Mouse (Mus musculus): ENCODE data around the gene Marc2. TPM values are rescaled to one million over a fixed set of nuclear protein-coding genes. Genes with fewer than 3 reads are reported as not detected.

Gene Marc2
- polyA plus RNA-seq, 1 experiment from 2014 or later = 148 TPM

GRCm38 (mm10) chr1:184837649-184838048, 8.6 kb downstream of the Marc2 start:
- no peak overlapping the region for H3K27ac ChIP-seq (replicated peaks in 1 of 2; ENCODE audit: control insufficient read depth in 1 of 2, insufficient read depth in 1 of 2, low read depth in 2 of 2, low read length in 2 of 2)
- H3K4me1 ChIP-seq (ENCODE audit: control insufficient read depth in 2 of 2, insufficient read depth in 2 of 2, low read length in 2 of 2) = peaks cover 0 to 11% of the 10 kb centered on the region in 2 experiments; a peak in 2 of 4 replicates
- H3K9ac ChIP-seq (ENCODE audit: low read length) = no peak overlapping the region
- H3K4me3 ChIP-seq (ENCODE audit: control insufficient read depth in 1 of 2, insufficient read depth in 1 of 2, low read depth in 1 of 2, low read length in 2 of 2) = no peak overlapping the region
- H3K27me3 ChIP-seq (ENCODE audit: control insufficient read depth, insufficient read depth, low read length) = no peaks in the 10 kb centered on the region
- peaks cover 60% of the 10 kb centered on the region for H3K36me3 ChIP-seq (ENCODE audit: control insufficient read depth, insufficient read depth, low read length)
- no peaks in the 10 kb centered on the region for H3K9me3 ChIP-seq (ENCODE audit: control insufficient read depth, low read length)
- H3K4me2 ChIP-seq (ENCODE audit: low read length) = no peak overlapping the region
- whole genome bisulfite sequencing = 92% methylated on average over 4 of the region's 4 CpGs
- no peak for ATAC-seq (ENCODE audit: insufficient number of reproducible peaks, insufficient read depth, low FRiP score, low read depth)

DNA sequence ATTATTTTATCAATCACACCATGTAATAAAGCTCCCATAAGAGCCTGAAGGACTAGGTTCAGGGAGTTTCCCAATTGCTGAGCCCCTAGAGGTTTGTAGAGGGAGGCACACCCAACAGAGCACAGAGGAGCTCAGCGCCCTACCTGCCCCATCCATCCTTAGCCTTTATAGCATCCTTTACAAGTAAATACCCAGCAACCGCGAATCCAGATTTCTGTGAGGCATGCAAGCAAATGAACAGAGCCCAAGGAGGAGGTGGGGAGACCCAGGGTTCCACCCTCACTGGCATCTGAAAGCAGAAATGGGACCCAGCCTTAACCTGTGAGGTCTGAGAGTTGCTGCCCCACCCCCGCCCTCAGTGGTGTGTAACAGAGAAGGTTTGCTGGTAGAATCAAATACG, 9.9 kb downstream of the Marc2 start:
- H3K9ac ChIP-seq (ENCODE audit: low read length) = no peak overlapping the region
- no peaks in the 10 kb centered on the region for H3K9me3 ChIP-seq (ENCODE audit: control insufficient read depth, low read length)
- ATAC-seq (ENCODE audit: insufficient number of reproducible peaks, insufficient read depth, low FRiP score, low read depth) = no peak
- 82% methylated on average over 5 of the region's 5 CpGs for WGBS
- H3K27me3 ChIP-seq (ENCODE audit: control insufficient read depth, insufficient read depth, low read length) = no peaks in the 10 kb centered on the region
- peaks cover 73% of the 10 kb centered on the region for H3K36me3 ChIP-seq (ENCODE audit: control insufficient read depth, insufficient read depth, low read length)
- no peaks in the 10 kb centered on the region for H3K4me1 ChIP-seq (ENCODE audit: control insufficient read depth in 2 of 2, insufficient read depth in 2 of 2, low read length in 2 of 2)
- no peak overlapping the region for H3K4me3 ChIP-seq (ENCODE audit: control insufficient read depth in 1 of 2, insufficient read depth in 1 of 2, low read depth in 1 of 2, low read length in 2 of 2)
- H3K27ac ChIP-seq (replicated peaks in 1 of 2; ENCODE audit: control insufficient read depth in 1 of 2, insufficient read depth in 1 of 2, low read depth in 2 of 2, low read length in 2 of 2) = no peak overlapping the region
- no peak overlapping the region for H3K4me2 ChIP-seq (ENCODE audit: low read length)

DNA sequence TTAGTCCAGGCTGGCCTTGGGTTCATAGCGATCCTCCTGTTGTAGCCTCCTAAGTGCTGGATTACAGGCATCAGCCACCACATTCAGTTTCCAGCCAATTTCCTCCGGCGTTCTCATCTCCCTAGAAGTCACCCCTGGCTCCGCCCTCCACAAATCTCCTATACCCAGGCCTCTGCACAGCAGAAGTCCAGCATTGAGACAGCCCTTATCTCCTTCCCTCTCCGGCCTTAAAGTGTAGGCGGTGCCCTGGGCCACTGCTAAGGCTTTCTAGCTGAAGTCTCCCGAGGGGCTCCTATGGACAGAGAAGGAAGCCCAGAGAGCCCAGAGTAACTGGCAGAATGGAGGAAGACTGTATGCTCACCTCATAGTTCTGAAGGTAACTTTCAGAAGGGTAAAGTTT, 12.8 kb downstream of the Marc2 start:
- Histone ChIP-seq H3K4me3 (ENCODE audit: control insufficient read depth in 1 of 2, insufficient read depth in 1 of 2, low read depth in 1 of 2, low read length in 2 of 2) (no peak overlapping the region), H3K4me2 (ENCODE audit: low read length) (no peak overlapping the region), H3K36me3 (ENCODE audit: control insufficient read depth, insufficient read depth, low read length) (peaks cover 67% of the 10 kb centered on the region), H3K4me1 (ENCODE audit: control insufficient read depth in 2 of 2, insufficient read depth in 2 of 2, low read length in 2 of 2) (no peaks in the 10 kb centered on the region), H3K9ac (ENCODE audit: low read length) (no peak overlapping the region), H3K9me3 (ENCODE audit: control insufficient read depth, low read length) (no peaks in the 10 kb centered on the region), H3K27ac (replicated peaks in 1 of 2; ENCODE audit: control insufficient read depth in 1 of 2, insufficient read depth in 1 of 2, low read depth in 2 of 2, low read length in 2 of 2) (no peak overlapping the region), H3K27me3 (ENCODE audit: control insufficient read depth, insufficient read depth, low read length) (no peaks in the 10 kb centered on the region)
- ATAC-seq (ENCODE audit: insufficient number of reproducible peaks, insufficient read depth, low FRiP score, low read depth) = no peak
- WGBS = 74% methylated on average over 7 of the region's 7 CpGs

DNA sequence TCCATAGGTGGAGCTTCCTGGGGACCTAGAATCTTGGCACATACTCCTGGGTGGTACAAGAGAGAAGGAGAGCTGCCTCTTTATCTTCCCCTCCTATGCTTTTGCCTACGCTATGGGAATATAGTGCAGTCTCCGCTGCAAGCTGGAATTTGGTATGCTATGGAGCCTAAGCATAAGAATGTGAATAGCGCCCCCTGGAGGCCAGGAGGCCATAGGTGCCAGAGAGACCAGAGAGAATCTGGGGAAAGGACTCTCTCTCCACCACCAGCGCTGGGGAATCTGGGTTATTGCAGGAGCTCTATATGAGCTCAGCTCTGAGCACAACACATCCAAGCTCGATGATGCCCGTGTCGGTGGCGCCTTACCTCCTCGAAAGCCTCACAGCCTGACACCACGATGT, 14.0 kb downstream of the Marc2 start:
- H3K27ac ChIP-seq (replicated peaks in 1 of 2; ENCODE audit: control insufficient read depth in 1 of 2, insufficient read depth in 1 of 2, low read depth in 2 of 2, low read length in 2 of 2) = no peak overlapping the region
- peaks cover 5% of the 10 kb centered on the region in 2 experiments for H3K4me1 ChIP-seq (ENCODE audit: control insufficient read depth in 2 of 2, insufficient read depth in 2 of 2, low read length in 2 of 2)
- peaks cover 58% of the 10 kb centered on the region for H3K36me3 ChIP-seq (ENCODE audit: control insufficient read depth, insufficient read depth, low read length)
- no peak overlapping the region for H3K9ac ChIP-seq (ENCODE audit: low read length)
- H3K4me2 ChIP-seq (ENCODE audit: low read length) = no peak overlapping the region
- 81% methylated on average over 10 of the region's 10 CpGs for WGBS
- ATAC-seq (ENCODE audit: insufficient number of reproducible peaks, insufficient read depth, low FRiP score, low read depth) = no peak; the same call in 1 of the 2 replicates
- H3K27me3 ChIP-seq (ENCODE audit: control insufficient read depth, insufficient read depth, low read length) = no peaks in the 10 kb centered on the region
- H3K9me3 ChIP-seq (ENCODE audit: control insufficient read depth, low read length) = no peaks in the 10 kb centered on the region
- no peak overlapping the region for H3K4me3 ChIP-seq (ENCODE audit: control insufficient read depth in 1 of 2, insufficient read depth in 1 of 2, low read depth in 1 of 2, low read length in 2 of 2)

DNA sequence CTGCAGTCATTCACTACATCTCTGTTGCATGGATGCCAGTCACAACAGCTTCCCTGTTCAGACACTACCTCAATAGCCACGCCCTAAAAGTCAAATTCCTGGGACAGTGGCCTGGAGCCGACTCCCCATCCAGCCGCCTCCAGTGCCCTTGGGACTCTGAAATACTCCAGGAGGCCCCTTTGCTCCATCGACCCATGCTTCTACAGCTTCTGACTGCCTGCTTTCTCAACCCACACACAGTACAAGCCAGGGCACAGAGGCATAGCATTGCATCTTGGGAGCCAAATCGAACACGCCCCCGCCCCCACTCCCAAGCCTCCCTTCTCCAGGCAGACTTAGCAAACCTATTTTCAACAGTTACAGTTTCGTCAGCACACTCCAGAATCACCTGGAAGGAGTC, 16.4 kb downstream of the Marc2 start:
- no peaks in the 10 kb centered on the region for H3K27me3 ChIP-seq (ENCODE audit: control insufficient read depth, insufficient read depth, low read length)
- no peak overlapping the region for H3K4me2 ChIP-seq (ENCODE audit: low read length)
- ATAC-seq (ENCODE audit: insufficient number of reproducible peaks, insufficient read depth, low FRiP score, low read depth) = no peak
- WGBS = 78% methylated on average over 8 of the region's 8 CpGs
- H3K4me3 ChIP-seq (ENCODE audit: control insufficient read depth in 1 of 2, insufficient read depth in 1 of 2, low read depth in 1 of 2, low read length in 2 of 2) = no peak overlapping the region
- H3K36me3 ChIP-seq (ENCODE audit: control insufficient read depth, insufficient read depth, low read length) = peaks cover 45% of the 10 kb centered on the region
- no peaks in the 10 kb centered on the region for H3K9me3 ChIP-seq (ENCODE audit: control insufficient read depth, low read length)
- H3K4me1 ChIP-seq (ENCODE audit: control insufficient read depth in 2 of 2, insufficient read depth in 2 of 2, low read length in 2 of 2) = peaks cover 6 to 9% of the 10 kb centered on the region in 2 experiments
- no peak overlapping the region for H3K27ac ChIP-seq (replicated peaks in 1 of 2; ENCODE audit: control insufficient read depth in 1 of 2, insufficient read depth in 1 of 2, low read depth in 2 of 2, low read length in 2 of 2)
- no peak overlapping the region for H3K9ac ChIP-seq (ENCODE audit: low read length)

GRCm38 (mm10) chr1:184827175-184827701, 19.0 kb downstream of the Marc2 start:
- H3K4me2 ChIP-seq (ENCODE audit: low read length) = peak overlapping the region; percentile 62
- peak overlapping the region; percentile 64 for H3K9ac ChIP-seq (ENCODE audit: low read length)
- 22% methylated on average over 23 of the region's 23 CpGs for WGBS
- ATAC-seq (ENCODE audit: insufficient number of reproducible peaks, insufficient read depth, low FRiP score, low read depth) = no peak
- H3K36me3 ChIP-seq (ENCODE audit: control insufficient read depth, insufficient read depth, low read length) = peaks cover 32% of the 10 kb centered on the region
- no peaks in the 10 kb centered on the region for H3K27me3 ChIP-seq (ENCODE audit: control insufficient read depth, insufficient read depth, low read length)
- no peak overlapping the region for H3K27ac ChIP-seq (replicated peaks in 1 of 2; ENCODE audit: control insufficient read depth in 1 of 2, insufficient read depth in 1 of 2, low read depth in 2 of 2, low read length in 2 of 2)
- H3K9me3 ChIP-seq (ENCODE audit: control insufficient read depth, low read length) = no peaks in the 10 kb centered on the region
- peaks cover 11 to 13% of the 10 kb centered on the region in 2 experiments for H3K4me1 ChIP-seq (ENCODE audit: control insufficient read depth in 2 of 2, insufficient read depth in 2 of 2, low read length in 2 of 2)
- H3K4me3 ChIP-seq (ENCODE audit: control insufficient read depth in 1 of 2, insufficient read depth in 1 of 2, low read depth in 1 of 2, low read length in 2 of 2) = peak overlapping the region; percentile 29 to 39

- ATAC-seq (ENCODE audit: insufficient number of reproducible peaks, insufficient read depth, low FRiP score, low read depth) = no peak
- 0 out of 4 replicates have a peak overlapping the region, but pooled peaks of 1 of the 2 experiments have one; percentile 42 for H3K27ac ChIP-seq (replicated peaks in 1 of 2; ENCODE audit: control insufficient read depth in 1 of 2, insufficient read depth in 1 of 2, low read depth in 2 of 2, low read length in 2 of 2)
- no peaks in the 10 kb centered on the region for H3K27me3 ChIP-seq (ENCODE audit: control insufficient read depth, insufficient read depth, low read length)
- WGBS = 24% methylated on average over 11 of the region's 11 CpGs
- H3K4me2 ChIP-seq (ENCODE audit: low read length) = peak overlapping the region; percentile 54
- H3K4me1 ChIP-seq (ENCODE audit: control insufficient read depth in 2 of 2, insufficient read depth in 2 of 2, low read length in 2 of 2) = peaks cover 11 to 13% of the 10 kb centered on the region in 2 experiments
- H3K36me3 ChIP-seq (ENCODE audit: control insufficient read depth, insufficient read depth, low read length) = peaks cover 32% of the 10 kb centered on the region
- H3K4me3 ChIP-seq (ENCODE audit: control insufficient read depth in 1 of 2, insufficient read depth in 1 of 2, low read depth in 1 of 2, low read length in 2 of 2) = no peak overlapping the region
- no peak overlapping the region for H3K9ac ChIP-seq (ENCODE audit: low read length)
- H3K9me3 ChIP-seq (ENCODE audit: control insufficient read depth, low read length) = no peaks in the 10 kb centered on the region
Observed at GRCm38 (mm10) chr1:184825093-184825492, 21.2 kb downstream of the Marc2 start.

DNA sequence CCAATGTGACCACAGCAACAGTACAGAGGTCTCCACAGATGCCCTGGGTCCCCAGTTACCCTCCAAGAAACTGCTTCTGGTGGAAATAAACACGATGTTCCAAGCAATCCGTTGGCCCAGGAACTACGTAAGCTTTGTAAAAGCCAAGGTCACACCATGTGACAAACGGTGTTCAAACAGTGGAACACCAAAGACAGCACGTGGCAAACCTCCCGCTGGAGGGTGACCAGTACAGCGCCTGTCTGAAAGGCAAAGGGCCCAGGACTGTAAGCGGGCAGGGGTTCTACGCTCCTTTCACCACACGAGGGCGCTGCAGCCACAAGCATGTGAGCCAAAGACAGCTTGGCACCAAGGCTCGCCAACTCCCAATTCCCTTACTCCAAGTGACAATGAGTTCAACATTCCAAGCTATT, 21.8 kb downstream of the Marc2 start:
- Histone ChIP-seq H3K4me2 (ENCODE audit: low read length) (peak overlapping the region; percentile 54), H3K4me1 (ENCODE audit: control insufficient read depth in 2 of 2, insufficient read depth in 2 of 2, low read length in 2 of 2) (peaks cover 11 to 13% of the 10 kb centered on the region in 2 experiments), H3K27ac (replicated peaks in 1 of 2; ENCODE audit: control insufficient read depth in 1 of 2, insufficient read depth in 1 of 2, low read depth in 2 of 2, low read length in 2 of 2) (0 out of 4 replicates have a peak overlapping the region, but pooled peaks of 1 of the 2 experiments have one; percentile 42), H3K36me3 (ENCODE audit: control insufficient read depth, insufficient read depth, low read length) (peaks cover 32% of the 10 kb centered on the region), H3K9me3 (ENCODE audit: control insufficient read depth, low read length) (no peaks in the 10 kb centered on the region), H3K27me3 (ENCODE audit: control insufficient read depth, insufficient read depth, low read length) (no peaks in the 10 kb centered on the region), H3K4me3 (ENCODE audit: control insufficient read depth in 1 of 2, insufficient read depth in 1 of 2, low read depth in 1 of 2, low read length in 2 of 2) (no peak overlapping the region), H3K9ac (ENCODE audit: low read length) (no peak overlapping the region)
- ATAC-seq (ENCODE audit: insufficient number of reproducible peaks, insufficient read depth, low FRiP score, low read depth) = peak; percentile 71
- 5% methylated on average over 12 of the region's 12 CpGs for WGBS
